Mouse (Mus musculus): Measurements from ENCODE around the gene Phc2.

DNA sequence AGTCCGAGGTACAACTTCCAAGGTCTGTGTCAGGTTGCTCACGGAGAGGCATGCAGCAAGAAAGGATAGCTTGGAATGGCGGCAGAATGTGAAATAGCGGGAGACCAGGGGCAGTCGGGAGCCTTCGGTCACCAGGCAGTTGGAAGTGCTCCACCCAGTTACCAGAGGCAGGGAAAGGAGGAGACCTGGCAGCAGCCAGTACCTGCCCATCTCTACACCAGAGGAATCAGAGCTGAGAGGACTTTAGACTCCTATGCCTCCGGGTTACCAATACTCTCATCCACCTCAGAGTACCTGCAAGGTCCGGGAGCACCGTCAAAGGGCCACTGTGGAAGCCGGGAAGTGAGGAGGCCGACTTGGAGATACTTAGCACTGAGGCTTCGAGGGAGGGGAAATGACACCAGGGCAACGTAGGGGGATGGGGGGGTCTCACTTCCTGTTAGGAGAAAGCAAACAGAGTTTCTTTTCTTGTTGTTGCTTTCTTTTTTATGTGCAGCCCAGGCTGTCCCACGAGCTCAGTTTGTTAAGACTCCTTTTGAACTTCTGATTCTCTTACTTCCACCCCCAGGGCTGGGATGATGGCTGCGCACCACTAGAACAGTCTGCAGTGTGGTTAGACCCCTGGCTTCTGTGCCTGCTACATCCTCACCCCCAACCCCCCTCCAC, 36.1 kb upstream of the Phc2 start, which contains the start of gene Tlr12:
- TF ChIP-seq CTCF (IDR thresholded peaks at IDR 0.05; ENCODE audit: control insufficient read depth, insufficient read depth, insufficient read length) (no peak), MYOG (IDR thresholded peaks at IDR 0.05; ENCODE audit: control insufficient read depth, extremely low read depth, insufficient read length) (no peak), MAX (IDR thresholded peaks at IDR 0.05) (no peak), USF1 (IDR thresholded peaks at IDR 0.05; ENCODE audit: low read depth) (no peak), FOSL1 (IDR thresholded peaks at IDR 0.05; ENCODE audit: insufficient read depth, low read length, poor library complexity, severe bottlenecking) (no peak), MYOD1 (IDR thresholded peaks at IDR 0.05; ENCODE audit: control insufficient read depth, insufficient read length, low read depth) (no peak), CEBPB (IDR thresholded peaks at IDR 0.05; ENCODE audit: low read depth) (no peak)

Measured in C2C12 (cell line).